Mouse (Mus musculus) heart, embryonic 11.5 days (tissue): ENCODE results near the gene Tekt1. TPM values are rescaled to one million over a fixed set of nuclear protein-coding genes. Genes with fewer than 3 reads are reported as not detected.
"Not testable (repeated sequence)": the region's sequence is repeated elsewhere in the genome, so short reads cannot be mapped to it uniquely, and the experiment has no call there.

Source experiments
- ATAC-seq: fragments of 200-750 bp; cut with Nextera tagmentation; replicated peaks from 2 replicates; pipeline ENCODE4 v1.8.0; 2017; ENCODE audit warnings: moderate library complexity; ENCODE audit not compliant: insufficient number of reproducible peaks, low FRiP score, low TSS enrichment
- H3K27ac ChIP-seq: fragments of 300-500 bp; sonication (generic); 2 replicates; pipeline ENCODE4 v1.5.1; 2014; ENCODE audit warnings: mild to moderate bottlenecking, low read depth, low read length
- H3K27me3 ChIP-seq: fragments of 300-500 bp; sonication (generic); 2 replicates; pipeline ENCODE4 v1.6.1; 2014; ENCODE audit warnings: mild to moderate bottlenecking, low read length, mixed read lengths; ENCODE audit not compliant: control insufficient read depth, insufficient read depth
- H3K36me3 ChIP-seq: fragments of 300-500 bp; sonication (generic); 2 replicates; pipeline ENCODE4 v1.6.1; 2014; ENCODE audit warnings: mild to moderate bottlenecking, low read length, moderate library complexity, mixed read lengths; ENCODE audit not compliant: control insufficient read depth, insufficient read depth
- H3K4me1 ChIP-seq: fragments of 300-500 bp; sonication (generic); 2 replicates; pipeline ENCODE4 v1.6.1; 2014; ENCODE audit warnings: low read length; ENCODE audit not compliant: control insufficient read depth, insufficient read depth
- H3K4me2 ChIP-seq: fragments of 300-500 bp; sonication (generic); 2 replicates; pipeline ENCODE4 v1.6.1; 2014; ENCODE audit warnings: mild to moderate bottlenecking, moderate library complexity
- H3K4me3 ChIP-seq: fragments of 300-500 bp; sonication (generic); 2 replicates; pipeline ENCODE4 v1.5.1; 2014; ENCODE audit warnings: low read depth, low read length
- H3K9ac ChIP-seq: fragments of 300-500 bp; sonication (generic); 2 replicates; pipeline ENCODE4 v1.6.1; 2014; ENCODE audit warnings: mild to moderate bottlenecking, low read depth, low read length, moderate library complexity
- H3K9me3 ChIP-seq: fragments of 300-500 bp; sonication (generic); replicated peaks from 2 replicates; pipeline ENCODE4 v1.6.1; 2016; ENCODE audit warnings: low read length; ENCODE audit not compliant: control insufficient read depth
- WGBS: fragments of 180-500 bp; shearing (Covaris S2); extraction: QIAGEN DNeasy Blood & Tissue Kit; methylation state at CpG from one replicate; pipeline ENCODE4 v1.1.7; 2014; ENCODE audit not compliant: insufficient replicate concordance; 5-methylcytosine and 5-hydroxymethylcytosine counted together
- polyA plus RNA-seq: library from polyadenylated mRNA; unstranded; fragments of >200 nt; fragmentation: Nextera tagmentation; extraction: Ambion mirVana; gene quantifications from 2 replicates; pipeline ENCODE4 v1.2.1, GENCODE M21; 2014

Gene Tekt1
- polyA plus RNA-seq, 1 experiment from 2014 or later, result 0.99 TPM

GRCm38 (mm10) chr11:72354971-72355728 lies 7.1 kb downstream of the Tekt1 start:
- no peaks in the 10 kb centered on the region; the same call in 1 of the 2 replicates for H3K4me1 ChIP-seq
- H3K9me3 ChIP-seq, result no peaks in the 10 kb centered on the region
- H3K27me3 ChIP-seq, result no peaks in the 10 kb centered on the region
- H3K9ac ChIP-seq, result no peak overlapping the region
- H3K4me3 ChIP-seq, result no peak overlapping the region
- no peaks in the 10 kb centered on the region for H3K36me3 ChIP-seq
- no peak overlapping the region for H3K27ac ChIP-seq
- no peak for ATAC-seq
- WGBS, result 22% methylated on average over 20 of the region's 20 CpGs
- H3K4me2 ChIP-seq, result peak overlapping the region; percentile 61

DNA sequence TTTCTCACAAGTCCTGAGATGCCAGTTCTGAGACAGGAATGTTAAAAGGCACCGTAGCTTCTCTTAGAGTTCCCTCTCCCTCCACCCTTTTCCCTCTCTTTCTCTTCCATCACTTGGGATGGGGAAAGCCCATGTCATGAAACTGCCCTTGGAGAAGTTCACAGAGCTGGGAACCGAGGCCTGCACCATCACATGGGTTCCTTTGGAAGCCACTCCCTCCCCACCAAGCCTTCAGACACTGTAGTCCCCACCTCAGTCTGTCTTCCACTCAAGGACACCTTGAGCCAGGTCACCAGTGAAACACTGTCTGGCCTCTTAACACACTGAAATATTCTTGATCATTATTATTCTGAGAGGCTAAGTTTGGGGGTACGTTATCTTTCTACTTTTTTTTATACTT lies 9.1 kb downstream of the Tekt1 start:
- Histone ChIP-seq H3K27me3 (no peaks in the 10 kb centered on the region), H3K36me3 (no peaks in the 10 kb centered on the region), H3K9ac (no peak overlapping the region), H3K27ac (no peak overlapping the region), H3K4me2 (no peak overlapping the region), H3K4me1 (no peaks in the 10 kb centered on the region; the same call in 1 of the 2 replicates), H3K9me3 (no peaks in the 10 kb centered on the region), H3K4me3 (no peak overlapping the region)
- ATAC-seq, result no peak
- 67% methylated on average over 3 of the region's 3 CpGs for WGBS

GRCm38 (mm10) chr11:72352272-72352671 lies 10.0 kb downstream of the Tekt1 start:
- no peak for ATAC-seq
- Histone ChIP-seq H3K27ac (no peak overlapping the region), H3K9ac (no peak overlapping the region), H3K4me2 (no peak overlapping the region), H3K27me3 (no peaks in the 10 kb centered on the region), H3K9me3 (no peaks in the 10 kb centered on the region), H3K36me3 (no peaks in the 10 kb centered on the region), H3K4me1 (no peaks in the 10 kb centered on the region; the same call in 1 of the 2 replicates), H3K4me3 (no peak overlapping the region)
- WGBS, result 76% methylated on average over 1 of the region's 1 CpGs

DNA sequence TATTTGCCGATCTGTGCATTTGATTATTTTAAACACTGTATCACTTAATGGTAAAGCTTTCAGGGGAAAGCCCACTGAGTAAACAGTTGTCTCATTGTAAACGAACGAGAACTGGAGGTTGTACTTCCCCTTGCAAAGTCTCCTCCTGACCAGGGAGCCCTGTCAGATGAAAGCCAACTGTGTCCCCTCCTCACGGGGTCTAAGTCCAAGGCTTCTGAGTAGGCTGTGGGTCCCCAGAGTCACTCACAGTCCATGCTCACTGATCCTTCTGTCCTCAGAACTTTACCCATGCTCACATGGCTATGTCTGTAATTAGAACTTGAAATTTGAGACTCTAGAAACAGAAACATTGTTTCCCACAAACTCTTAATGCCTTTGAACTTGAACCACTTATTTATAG lies 12.6 kb downstream of the Tekt1 start:
- Histone ChIP-seq H3K4me3 (no peak overlapping the region), H3K9ac (no peak overlapping the region), H3K4me1 (no peaks in the 10 kb centered on the region), H3K36me3 (no peaks in the 10 kb centered on the region), H3K27me3 (no peaks in the 10 kb centered on the region), H3K9me3 (no peaks in the 10 kb centered on the region), H3K27ac (no peak overlapping the region), H3K4me2 (no peak overlapping the region)
- WGBS, result 66% methylated on average over 4 of the region's 4 CpGs
- ATAC-seq, result no peak

DNA sequence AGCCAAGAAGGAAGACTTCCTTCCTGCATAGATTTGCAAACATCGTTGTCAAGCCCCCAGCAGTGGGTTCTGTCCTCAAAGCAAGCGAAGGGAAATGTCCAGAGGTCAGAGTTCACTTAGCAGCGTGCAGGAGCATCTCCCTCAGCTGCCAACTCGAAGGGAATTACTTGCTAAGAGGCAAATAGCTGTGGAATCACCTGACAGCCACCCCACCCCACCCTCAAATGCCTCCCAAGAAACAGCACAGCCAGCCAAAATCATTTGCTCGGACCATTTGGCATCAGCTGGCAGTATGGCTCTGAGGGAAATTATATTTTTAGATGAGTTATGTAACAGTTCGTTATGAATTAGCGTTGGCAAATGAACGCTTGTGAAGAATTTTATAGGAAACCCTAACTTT lies 13.2 kb downstream of the Tekt1 start:
- Histone ChIP-seq H3K9me3 (no peaks in the 10 kb centered on the region), H3K9ac (no peak overlapping the region), H3K4me3 (no peak overlapping the region), H3K27ac (no peak overlapping the region), H3K36me3 (no peaks in the 10 kb centered on the region), H3K4me2 (no peak overlapping the region), H3K27me3 (no peaks in the 10 kb centered on the region), H3K4me1 (no peaks in the 10 kb centered on the region)
- ATAC-seq, result no peak
- 59% methylated on average over 8 of the region's 8 CpGs for WGBS

DNA sequence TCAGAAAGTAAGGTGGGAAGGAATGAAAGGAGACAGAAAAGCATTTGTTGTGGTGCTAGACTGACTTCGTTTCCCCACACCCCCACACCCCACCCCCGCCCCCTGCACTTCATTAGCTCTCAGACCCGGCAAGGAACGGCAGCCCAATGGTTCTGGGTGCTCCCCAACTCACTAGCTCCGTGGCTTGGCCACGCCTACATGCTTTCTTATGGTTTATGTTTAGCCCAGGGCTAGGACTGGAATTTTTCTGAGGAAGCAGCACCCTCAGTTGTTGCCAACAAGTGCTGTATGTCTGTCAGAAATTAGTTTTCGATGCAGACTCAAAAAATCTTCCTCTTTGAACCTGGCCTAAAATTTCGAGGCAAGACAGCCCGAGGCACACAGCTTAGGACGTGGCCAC lies 13.7 kb downstream of the Tekt1 start:
- H3K4me3 ChIP-seq, result no peak overlapping the region
- no peaks in the 10 kb centered on the region for H3K36me3 ChIP-seq
- WGBS, result 54% methylated on average over 10 of the region's 10 CpGs
- no peak overlapping the region for H3K9ac ChIP-seq
- no peaks in the 10 kb centered on the region for H3K9me3 ChIP-seq
- H3K27me3 ChIP-seq, result no peaks in the 10 kb centered on the region
- H3K4me2 ChIP-seq, result no peak overlapping the region
- ATAC-seq, result no peak
- no peak overlapping the region for H3K27ac ChIP-seq
- H3K4me1 ChIP-seq, result no peaks in the 10 kb centered on the region

- ATAC-seq, result no peak
- no peaks in the 10 kb centered on the region for H3K36me3 ChIP-seq
- no peaks in the 10 kb centered on the region for H3K27me3 ChIP-seq
- H3K4me2 ChIP-seq, result no peak overlapping the region
- H3K9me3 ChIP-seq, result no peaks in the 10 kb centered on the region
- no peak overlapping the region for H3K4me3 ChIP-seq
- 81% methylated on average over 11 of the region's 11 CpGs for WGBS
- H3K27ac ChIP-seq, result no peak overlapping the region
- H3K4me1 ChIP-seq, result no peaks in the 10 kb centered on the region
- no peak overlapping the region for H3K9ac ChIP-seq
Observed at GRCm38 (mm10) chr11:72344486-72344885, 17.8 kb downstream of the Tekt1 start.

DNA sequence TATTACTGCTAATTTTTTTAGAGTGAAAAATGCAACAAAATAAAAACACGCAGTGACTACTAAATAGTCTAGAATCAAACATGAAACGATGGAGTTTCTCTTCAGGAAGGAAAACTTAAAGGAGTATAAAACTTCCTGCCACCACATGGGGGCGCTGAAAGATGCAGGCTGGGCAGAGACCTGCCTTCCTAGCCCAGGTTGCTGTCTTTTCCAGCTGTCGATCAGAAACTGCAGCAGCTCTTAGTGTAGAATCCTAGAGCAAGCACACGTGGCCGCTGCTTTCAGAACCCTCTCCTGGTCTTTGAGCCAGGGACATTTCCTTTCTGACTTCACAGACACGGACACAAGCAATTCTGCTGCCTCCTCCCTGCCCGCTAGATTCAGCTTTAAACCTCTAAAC lies 18.3 kb downstream of the Tekt1 start:
- ATAC-seq, result no peak
- no peak overlapping the region for H3K4me3 ChIP-seq
- 21% methylated on average over 8 of the region's 8 CpGs for WGBS
- H3K9me3 ChIP-seq, result no peaks in the 10 kb centered on the region
- H3K27me3 ChIP-seq, result no peaks in the 10 kb centered on the region
- no peak overlapping the region for H3K4me2 ChIP-seq
- no peak overlapping the region for H3K27ac ChIP-seq
- no peaks in the 10 kb centered on the region for H3K36me3 ChIP-seq
- 0 out of 2 replicates have a peak overlapping the region, but pooled peaks have one; percentile 43 for H3K9ac ChIP-seq
- no peaks in the 10 kb centered on the region for H3K4me1 ChIP-seq

DNA sequence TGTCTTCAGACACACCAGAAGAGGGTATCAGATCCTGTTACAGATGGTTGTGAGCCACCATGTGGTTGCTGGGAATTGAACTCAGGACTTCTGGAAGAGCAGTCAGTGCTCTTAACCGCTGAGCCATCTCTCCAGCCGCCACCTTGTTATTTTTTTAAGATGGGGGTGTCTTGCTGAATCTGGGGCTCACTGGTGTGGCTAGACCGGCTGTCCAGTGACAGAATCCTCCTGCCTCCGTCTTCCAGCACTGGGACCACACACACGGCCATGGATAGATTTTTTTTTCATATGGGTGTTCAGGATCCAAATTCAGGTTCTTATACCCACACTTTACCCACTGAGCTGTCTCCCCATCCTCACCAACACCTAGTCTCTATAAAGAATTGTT lies 19.0 kb downstream of the Tekt1 start:
- whole genome bisulfite sequencing, result 91% methylated on average over 5 of the region's 5 CpGs
- not testable (repeated sequence) for H3K36me3 ChIP-seq

More for the DNA sequence above, 19.0 kb downstream of the Tekt1 start:
- ATAC-seq, H3K4me2 ChIP-seq, H3K4me1 ChIP-seq, H3K9me3 ChIP-seq, H3K9ac ChIP-seq, H3K27me3 ChIP-seq, H3K27ac ChIP-seq, H3K4me3 ChIP-seq: not testable (repeated sequence)
